Mouse (Mus musculus): ENCODE measurements around the gene Slc40a1. TPM values are rescaled to one million over a fixed set of nuclear protein-coding genes. Genes with fewer than 3 reads are reported as not detected.

The Slc40a1 gene
- total RNA-seq, 2 experiments from 2014 or later = 23.1 to 24.1 TPM

DNA sequence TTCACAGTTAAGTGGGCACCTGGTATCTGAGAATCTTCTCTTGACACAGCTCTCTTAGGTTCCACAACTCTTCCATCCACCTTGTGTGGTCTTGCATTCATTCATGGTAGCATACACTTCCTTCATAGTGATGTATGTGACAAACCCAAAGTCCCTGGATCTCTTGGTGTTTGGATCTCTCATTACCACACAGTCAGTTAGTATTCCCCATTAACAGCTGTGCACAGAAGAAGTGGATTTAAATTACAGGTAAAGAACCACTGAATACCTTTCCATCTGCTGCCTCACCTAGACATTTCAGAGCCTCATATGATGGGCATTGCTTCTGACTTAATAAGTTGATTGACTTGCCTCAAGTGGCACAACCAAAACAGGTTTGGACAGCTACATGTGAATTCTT lies 36.1 kb downstream of the Slc40a1 start, which contains the start of gene Gm5269:
TSS of gene Gm5269 (minus strand) at position 101 of the 400 bp plus-strand sequence.
- DNase-seq = no peak
- intact Hi-C loops (cut with DNase I) = no loop called here

GRCm38 (mm10) chr1:45886800-45887199 lies 39.5 kb downstream of the Slc40a1 start:
- intact Hi-C loops (cut with DNase I) = no loop called here
- DNase-seq = no peak

DNA sequence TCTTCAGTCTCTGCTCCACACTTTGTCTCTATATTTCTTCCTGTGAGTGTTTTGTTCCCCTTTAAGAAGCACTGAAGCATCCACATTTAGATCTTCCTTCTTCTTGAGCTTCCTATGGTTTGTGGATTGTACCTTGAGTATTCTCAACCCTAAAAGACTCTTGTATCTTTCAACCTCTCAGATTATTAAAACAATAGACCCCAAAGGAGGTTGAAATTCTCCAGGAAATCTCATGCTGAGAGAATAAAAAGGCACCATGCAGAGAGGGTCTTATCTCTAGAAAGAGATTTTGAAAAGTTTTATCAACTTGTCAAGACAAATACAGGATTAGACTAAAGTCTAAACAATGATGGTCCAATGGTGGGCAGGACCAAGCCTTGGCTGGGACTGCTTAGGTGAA lies 42.9 kb downstream of the Slc40a1 start:
- no peak for DNase-seq
- intact Hi-C loops (cut with DNase I) = no loop called here

GRCm38 (mm10) chr1:45882076-45882475 lies 44.2 kb downstream of the Slc40a1 start:
- no peak for DNase-seq

DNA sequence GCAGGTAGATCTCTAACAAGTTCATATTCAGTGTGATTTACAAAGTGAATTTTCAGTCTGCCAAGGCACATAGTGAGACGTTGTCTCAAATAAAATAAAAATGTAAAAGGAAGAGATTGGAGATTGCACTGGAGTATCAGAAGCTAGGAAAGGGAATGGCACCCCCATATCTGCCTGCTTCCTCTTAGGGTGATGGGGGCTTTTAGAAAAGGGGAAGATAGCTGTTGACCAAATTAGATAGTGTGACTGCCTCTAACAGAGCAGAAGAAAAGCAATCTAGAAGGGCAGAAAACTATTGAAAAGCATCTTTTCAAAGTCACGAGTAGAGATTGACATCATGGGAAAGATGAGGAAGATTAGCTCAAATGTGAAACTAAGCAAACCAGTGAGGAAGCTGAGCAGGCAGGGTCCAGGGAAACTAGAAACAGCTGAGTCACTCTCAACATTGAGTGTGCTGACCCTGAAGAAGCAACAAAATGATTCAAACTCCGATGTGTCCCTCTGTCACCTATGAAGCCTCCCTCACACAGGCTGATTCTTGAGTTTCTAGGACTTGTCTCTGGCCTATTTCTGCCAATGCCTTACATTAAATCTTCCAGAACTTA lies 45.0 kb downstream of the Slc40a1 start:
- DNase-seq = no peak
- intact Hi-C loops (cut with DNase I) = no loop called here

More at GRCm38 (mm10) chr1:45882076-45882475, 44.2 kb downstream of the Slc40a1 start:
- intact Hi-C loops (cut with DNase I) = no loop called here

DNA sequence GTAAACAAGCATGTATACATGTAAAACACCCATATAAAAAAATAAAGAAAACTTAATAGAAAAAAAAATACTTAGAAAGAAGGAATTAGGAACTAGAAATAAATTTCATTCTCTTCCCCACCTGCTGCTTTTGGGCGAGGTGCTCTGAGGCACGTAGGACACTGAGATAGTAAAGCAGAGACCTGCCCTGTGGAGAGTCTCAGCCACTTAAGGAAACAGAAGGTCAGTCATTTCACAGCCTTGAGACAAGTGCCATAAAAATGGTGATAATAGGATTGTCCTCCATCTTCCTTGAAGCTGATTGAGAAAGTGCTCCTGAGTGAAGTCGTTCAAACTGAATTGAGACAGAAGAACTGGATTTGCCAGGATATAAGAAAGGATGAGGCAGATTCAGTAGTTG lies 48.9 kb downstream of the Slc40a1 start:
- intact Hi-C loops (cut with DNase I) = no loop called here
- no peak for DNase-seq

- DNase-seq = no peak
- intact Hi-C loops (cut with DNase I) = no loop called here
Measured at GRCm38 (mm10) chr1:45876450-45877198, 49.7 kb downstream of the Slc40a1 start.

GRCm38 (mm10) chr1:45875640-45876039 lies 50.7 kb downstream of the Slc40a1 start:
- intact Hi-C loops (cut with DNase I) = no loop called here
- DNase-seq = no peak

- no peak for DNase-seq
- intact Hi-C loops (cut with DNase I) = no loop called here
Measured at GRCm38 (mm10) chr1:45873250-45873649, 53.1 kb downstream of the Slc40a1 start.

- intact Hi-C loops (cut with DNase I) = loop anchor here (5.0 kb wide), 1 partner anchor 59 kb away; the partner anchor contains the start of gene Slc40a1
- DNase-seq = no peak
Measured at GRCm38 (mm10) chr1:45868479-45869137, 57.7 kb downstream of the Slc40a1 start.

GRCm38 (mm10) chr1:45868050-45868449 lies 58.3 kb downstream of the Slc40a1 start:
- intact Hi-C loops (cut with DNase I) = loop anchor here (5.0 kb wide), 1 partner anchor 59 kb away; the partner anchor contains the start of gene Slc40a1
- no peak for DNase-seq

DNA sequence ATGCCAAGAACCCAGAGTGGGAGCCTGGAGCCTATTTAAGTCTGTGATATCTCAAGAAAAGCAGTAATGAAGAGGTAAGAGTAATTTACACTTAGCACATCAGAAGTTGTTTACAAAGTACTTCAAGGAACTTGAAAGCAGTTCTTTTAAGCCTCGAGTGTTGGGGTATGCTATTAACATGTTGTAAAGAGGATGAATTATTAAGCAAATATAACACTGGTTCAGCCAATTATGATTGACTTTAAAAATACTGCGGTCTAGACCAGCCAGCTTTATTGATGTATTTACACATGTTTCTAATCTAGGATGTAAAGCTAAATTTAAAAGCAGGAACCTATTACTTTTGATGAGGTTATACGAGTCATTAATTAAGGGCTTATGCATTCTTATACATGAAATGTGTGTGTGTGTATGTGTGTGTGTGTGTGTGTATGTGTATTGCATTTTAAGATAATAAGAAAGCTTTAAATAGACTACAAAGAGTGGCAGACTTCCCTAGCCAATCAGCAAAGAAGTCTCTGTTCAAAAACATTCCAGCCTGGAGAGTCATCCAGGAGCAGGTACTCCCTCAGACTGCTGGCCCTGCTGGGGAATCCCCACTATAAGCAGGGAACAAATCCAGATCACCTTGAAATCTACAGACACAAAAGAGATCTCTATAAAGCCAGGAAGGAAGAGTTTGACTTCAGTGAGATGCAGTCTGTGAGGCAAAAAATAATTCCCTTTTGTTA lies 59.9 kb downstream of the Slc40a1 start:
- intact Hi-C loops (cut with DNase I) = loop anchor here (5.0 kb wide), 1 partner anchor 61 kb away; the partner anchor contains the start of gene Slc40a1
- DNase-seq = no peak

DNA sequence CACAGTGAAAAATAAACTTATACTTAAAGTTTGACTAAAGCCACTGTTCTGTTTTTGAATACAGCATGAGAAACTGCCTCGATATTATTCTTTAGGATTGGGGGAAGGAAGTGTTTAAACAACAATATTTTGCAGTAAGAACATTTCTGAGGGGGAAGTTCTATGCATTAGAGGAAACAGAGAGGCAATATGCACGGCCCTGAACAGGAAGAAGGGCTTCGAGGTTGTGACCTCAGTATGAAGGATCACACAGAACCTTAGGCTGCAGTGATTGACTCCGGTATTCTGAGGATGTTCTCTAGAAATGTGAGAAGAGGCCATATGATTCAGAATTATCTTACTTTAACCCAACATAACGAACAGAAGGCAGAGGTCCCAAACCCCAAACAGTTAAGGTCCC lies 60.6 kb downstream of the Slc40a1 start:
- intact Hi-C loops (cut with DNase I) = loop anchor here (5.0 kb wide), 1 partner anchor 62 kb away; the partner anchor contains the start of gene Slc40a1
- no peak for DNase-seq

DNA sequence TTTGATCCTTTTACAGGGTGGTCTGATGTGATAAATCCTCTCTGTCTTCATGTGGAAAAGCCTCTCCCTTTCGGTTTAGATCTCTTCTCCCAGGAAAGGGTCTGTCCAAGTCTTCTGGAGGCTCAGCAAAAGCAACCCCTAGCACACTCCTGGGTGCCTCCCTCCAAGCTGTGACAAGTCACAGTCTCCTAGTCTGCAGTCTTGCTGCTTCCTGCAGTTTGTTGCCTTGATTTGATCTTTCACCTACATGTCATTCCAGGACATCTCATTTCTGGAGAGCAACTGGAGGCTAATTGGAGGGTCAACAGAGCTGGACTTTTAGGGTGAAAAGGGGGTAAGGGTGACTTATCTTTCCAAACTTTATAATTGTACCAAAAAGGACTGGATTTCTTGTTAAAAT lies 61.0 kb downstream of the Slc40a1 start:
- intact Hi-C loops (cut with DNase I) = loop anchor here (5.0 kb wide), 1 partner anchor 62 kb away; the partner anchor contains the start of gene Slc40a1
- DNase-seq = no peak

GRCm38 (mm10) chr1:45864564-45865014 lies 61.7 kb downstream of the Slc40a1 start:
- peak; percentile 27 to 41 for DNase-seq
- intact Hi-C loops (cut with DNase I) = loop anchor here (5.0 kb wide), 1 partner anchor 63 kb away; the partner anchor contains the start of gene Slc40a1

DNA sequence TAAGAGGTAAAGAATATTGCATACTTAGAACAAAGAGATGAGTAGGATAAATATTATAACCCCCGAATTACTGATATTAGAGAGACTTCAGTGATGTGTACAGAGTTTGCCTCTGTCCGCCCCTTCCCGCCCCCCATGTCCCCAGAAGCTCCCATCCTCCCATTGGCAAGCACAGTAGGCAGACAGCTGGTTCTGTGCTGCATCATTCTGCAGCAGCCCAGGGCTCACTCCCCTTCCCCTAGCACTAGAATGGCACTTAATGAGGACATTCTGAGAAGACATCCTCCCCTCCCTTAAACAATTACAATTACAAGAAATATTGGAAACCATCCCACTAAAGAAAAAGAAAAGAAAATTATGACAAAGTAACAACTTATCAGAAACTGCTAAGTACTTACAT lies 62.7 kb downstream of the Slc40a1 start:
- DNase-seq = no peak
- intact Hi-C loops (cut with DNase I) = no loop called here

DNA sequence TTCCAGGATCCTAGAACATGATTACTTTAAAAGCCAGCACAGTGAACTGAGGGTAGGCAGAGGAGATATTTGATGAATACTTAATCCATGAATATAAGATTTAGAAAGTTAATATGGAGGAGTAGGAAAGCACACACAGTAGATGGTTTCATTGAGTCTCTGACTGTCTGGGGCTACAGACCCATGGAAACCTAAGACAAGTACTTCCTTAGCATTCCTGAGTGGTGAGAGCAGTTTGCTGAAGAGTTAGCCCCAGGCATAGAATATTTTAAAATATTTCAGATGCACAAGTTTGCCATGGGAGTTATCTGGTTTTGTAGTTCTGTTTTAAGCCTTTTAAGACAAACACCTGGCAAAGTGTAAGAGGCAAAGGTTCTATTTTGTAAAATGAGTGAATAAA lies 65.2 kb downstream of the Slc40a1 start:
- no peak for DNase-seq

DNA sequence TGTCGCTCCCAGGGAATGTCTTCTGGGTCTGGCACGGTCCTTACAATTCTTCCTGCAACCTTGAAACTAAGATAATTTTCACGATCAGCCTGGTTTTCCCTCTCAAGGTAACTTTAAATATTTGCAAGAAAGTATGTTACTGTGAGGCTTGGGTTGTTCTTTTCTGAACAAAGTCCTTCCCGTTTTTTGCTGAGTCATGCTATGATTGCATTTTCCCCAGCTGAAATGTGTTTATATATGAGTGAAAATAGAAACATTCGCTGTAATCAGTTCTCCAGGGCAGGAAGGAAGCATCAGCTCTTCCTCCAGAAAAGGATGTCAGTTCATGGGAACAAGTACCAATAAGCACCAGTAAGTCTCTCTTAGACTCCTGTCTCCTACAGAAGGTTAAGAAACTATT lies 66.0 kb downstream of the Slc40a1 start:
- intact Hi-C loops (cut with DNase I) = no loop called here
- DNase-seq = no peak

More for the DNA sequence above, 65.2 kb downstream of the Slc40a1 start:
- intact Hi-C loops (cut with DNase I) = no loop called here

Data from heart, postnatal 36 days (tissue).